Mouse (Mus musculus) duodenum, adult 2 months (tissue): Measurements from ENCODE around the gene Scoc. TPM values are rescaled to one million over a fixed set of nuclear protein-coding genes. Genes with fewer than 3 reads are reported as not detected.

ENCODE experiments used
- polyA plus RNA-seq: library from polyadenylated mRNA; depleted of rRNA; stranded (reverse); fragments of >200 nt; gene quantifications from 2 replicates; pipeline ENCODE4 v1.2.3, GENCODE M21; 2012; ENCODE audit warnings: low replicate concordance; rRNA removed

Gene Scoc
- 0.55 and 1.2 TPM in 2 replicates for polyA plus RNA-seq

GRCm38 (mm10) chr8:83458222-83458621, at the start of gene Scoc:
TSS of gene Scoc (minus strand) at chr8:83458391.

GRCm38 (mm10) chr8:83389316-83390005, 68.7 kb downstream of the Scoc start, which contains the start of gene Clgn:
TSS of gene Clgn (plus strand) at chr8:83389867.

Other genes starting within 250 kb of the Scoc start
- gene Ucp1, start 168.0 kb downstream of the Scoc start, polyA plus RNA-seq: 0.20 and 0.65 TPM in 2 replicates
- 0.44 and 0.45 TPM in 2 replicates for gene Elmod2, start 125.9 kb downstream of the Scoc start, polyA plus RNA-seq
- gene Mgat4d, start 109.9 kb downstream of the Scoc start, polyA plus RNA-seq: not detected in 2 replicates
- not detected in 2 replicates for gene Clgn, start 68.5 kb downstream of the Scoc start, polyA plus RNA-seq
- not detected in 2 replicates for gene Olfr370, start 77.4 kb upstream of the Scoc start, polyA plus RNA-seq
- gene Ndufb7, start 108.3 kb upstream of the Scoc start, polyA plus RNA-seq: 452 and 837 TPM in 2 replicates
- 382 and 409 TPM in 2 replicates for gene Tecr, start 149.6 kb upstream of the Scoc start, polyA plus RNA-seq
- 12.8 and 25.0 TPM in 2 replicates for gene Dnajb1, start 149.8 kb upstream of the Scoc start, polyA plus RNA-seq
- 40.1 and 49.3 TPM in 2 replicates for gene Gipc1, start 194.3 kb upstream of the Scoc start, polyA plus RNA-seq
- 2.2 and 4.2 TPM in 2 replicates for gene Ptger1, start 208.3 kb upstream of the Scoc start, polyA plus RNA-seq
- gene Pkn1, start 240.8 kb upstream of the Scoc start, polyA plus RNA-seq: 97.3 and 136 TPM in 2 replicates